Mouse (Mus musculus) G1E (cell line): ENCODE results near the gene Rnf181.

Experiments used
- CTCF ChIP-seq: IDR thresholded peaks from 2 replicates; pipeline ENCODE4 v1.5.1; 2012; ENCODE audit warnings: low read depth, low read length, inconsistent platforms, mixed read lengths
- TAL1 ChIP-seq: conservative IDR thresholded peaks from 2 replicates; pipeline ENCODE4 v1.6.1; 2012; ENCODE audit warnings: low read depth, low read length, inconsistent platforms, mixed read lengths

DNA sequence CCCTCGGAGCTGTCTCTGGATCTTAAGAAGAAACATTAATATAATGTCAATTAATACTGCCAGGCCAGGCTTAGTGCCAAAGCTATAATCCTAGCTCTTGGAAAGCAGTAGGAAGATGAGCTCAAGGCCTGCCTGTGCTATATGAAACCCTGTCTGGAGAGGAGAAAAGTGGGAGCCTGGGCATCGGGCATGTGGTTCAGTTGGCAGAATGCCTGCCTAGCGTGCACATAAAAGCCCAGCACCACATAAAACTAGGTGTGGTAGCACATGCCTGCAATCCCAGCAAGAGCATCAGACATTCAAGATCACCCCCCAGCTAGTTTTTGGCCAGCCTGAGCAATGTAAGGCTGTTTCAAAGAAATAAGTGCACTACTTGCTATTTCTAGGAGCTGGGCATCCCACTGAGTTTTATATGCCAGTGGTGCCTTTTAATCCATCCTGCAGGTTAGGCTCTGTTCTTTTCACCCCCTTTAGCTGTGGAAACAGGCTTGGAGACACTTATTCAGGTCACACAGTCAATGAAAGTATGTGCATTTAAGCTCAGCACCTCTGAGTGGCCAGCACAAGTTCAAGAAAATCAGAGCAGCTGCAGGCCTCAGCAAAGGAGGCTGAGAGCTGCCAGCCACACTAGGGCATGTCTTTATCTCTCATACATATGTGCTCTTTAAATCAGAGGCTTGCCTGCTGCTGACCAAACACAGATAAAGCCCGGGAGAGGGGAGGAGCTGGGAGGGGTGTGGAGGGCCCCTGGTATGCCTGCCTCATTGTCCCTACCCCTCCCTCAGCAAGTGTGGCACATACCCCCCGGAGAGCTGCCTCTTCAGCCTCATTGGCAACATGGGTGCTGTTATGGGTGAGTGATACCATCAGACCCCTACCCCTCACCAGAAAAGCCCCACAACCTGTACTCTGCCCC, 9.3 kb downstream of the Rnf181 start:
- TF ChIP-seq CTCF (no peak), TAL1 (peak; percentile 89)
